Mouse (Mus musculus) myocyte (in vitro differentiated cells): Measurements from ENCODE around the gene Stk11.

Experiments
- E2F4 ChIP-seq: IDR thresholded peaks from one replicate; pipeline ENCODE4 v1.6.1; 2011; ENCODE audit warnings: mild to moderate bottlenecking, control low read depth, moderate library complexity; ENCODE audit not compliant: insufficient read depth
- POLR2A ChIP-seq: IDR thresholded peaks from one replicate; pipeline ENCODE4 v1.6.1; 2011; ENCODE audit warnings: low read depth, mild to moderate bottlenecking, control low read depth, moderate library complexity; ENCODE audit not compliant: insufficient read length
- TCF12 ChIP-seq: IDR thresholded peaks from one replicate; pipeline ENCODE4 v1.6.1; 2011; ENCODE audit warnings: mild to moderate bottlenecking, control low read depth; ENCODE audit not compliant: poor library complexity, insufficient read depth, severe bottlenecking

GRCm38 (mm10) chr10:80105926-80106325 is 9.7 kb upstream of the Stk11 start:
- no peak for TF ChIP-seq POLR2A
- TF ChIP-seq TCF12 = no peak
- TF ChIP-seq E2F4 = no peak
